Mouse (Mus musculus) ES-E14 (cell line): Measurements from ENCODE around the gene 2310011J03Rik. TPM values are rescaled to one million over a fixed set of nuclear protein-coding genes. Genes with fewer than 3 reads are reported as not detected.

Experiments used
- DNase-seq: peaks from one replicate; pipeline ENCODE4 v3.0.0-alpha.2; 2013; ENCODE audit warnings: low read depth, low spot score
- H3K27ac ChIP-seq: 2 replicates; pipeline ENCODE4 v1.5.1; 2012; ENCODE audit warnings: low read depth, mild to moderate bottlenecking, low read length, moderate library complexity, mixed read lengths; ENCODE audit not compliant: poor library complexity, insufficient read depth, severe bottlenecking
- H3K36me3 ChIP-seq: 2 replicates; pipeline ENCODE4 v1.6.1; 2012; ENCODE audit warnings: mild to moderate bottlenecking, low read length, moderate library complexity, mixed read lengths; ENCODE audit not compliant: control insufficient read depth, poor library complexity, insufficient read depth, severe bottlenecking
- H3K4me1 ChIP-seq, 2 experiments: fragments of 150-350 bp in 1 of 2; sonication (generic) in 1 of 2; 2 replicates each; pipeline ENCODE4 v1.6.1; 2012; ENCODE audit warnings: low read length in 2 of 2, mild to moderate bottlenecking in 1 of 2, mixed read lengths in 1 of 2; ENCODE audit not compliant: control insufficient read depth in 2 of 2, insufficient read depth in 2 of 2, poor library complexity in 1 of 2
- H3K4me3 ChIP-seq, 2 experiments: fragments of 150-350 bp in 1 of 2; sonication (generic) in 1 of 2; 2 replicates each; pipeline ENCODE4 v1.5.1; 2012; ENCODE audit warnings: low read length in 2 of 2, low read depth in 1 of 2, mild to moderate bottlenecking in 1 of 2, mixed read lengths in 1 of 2; ENCODE audit not compliant: insufficient read depth in 1 of 2, poor library complexity in 1 of 2, severe bottlenecking in 1 of 2
- H3K9ac ChIP-seq: 2 replicates; pipeline ENCODE4 v1.6.1; 2012; ENCODE audit warnings: low read depth, mild to moderate bottlenecking, low read length, mixed read lengths; ENCODE audit not compliant: poor library complexity, insufficient read depth, severe bottlenecking
- H3K9me3 ChIP-seq: fragments of 150-350 bp; sonication (generic); 2 replicates; pipeline ENCODE4 v1.6.1; 2012; ENCODE audit warnings: low read depth, mild to moderate bottlenecking, low read length; ENCODE audit not compliant: control insufficient read depth, insufficient read depth
- CHD2 ChIP-seq: IDR thresholded peaks from 2 replicates; pipeline ENCODE4 v1.6.1; 2014; ENCODE audit warnings: mild to moderate bottlenecking, low read depth, low read length, inconsistent platforms
- HCFC1 ChIP-seq: IDR thresholded peaks from 2 replicates; pipeline ENCODE4 v1.6.1; 2012; ENCODE audit warnings: low read length, inconsistent platforms, borderline replicate concordance; ENCODE audit not compliant: insufficient read depth
- MAFK ChIP-seq: IDR thresholded peaks from 2 replicates; pipeline ENCODE4 v1.6.1; 2014; ENCODE audit warnings: mild to moderate bottlenecking, low read depth, low read length, inconsistent platforms; ENCODE audit not compliant: insufficient read depth
- ZC3H11A ChIP-seq: IDR thresholded peaks from 2 replicates; pipeline ENCODE4 v1.6.1; 2012; ENCODE audit warnings: low read depth, mild to moderate bottlenecking, inconsistent platforms, low read length, borderline replicate concordance
- ZNF384 ChIP-seq: IDR thresholded peaks from 2 replicates; pipeline ENCODE4 v1.6.1; 2012; ENCODE audit warnings: low read depth, low read length, inconsistent platforms
- in situ Hi-C, 2 experiments: fragments of 600-800 bp; cut with MboI; formaldehyde crosslinking; loops; one replicate each; pipeline ENCODE4 v1.15.1; 2025; ENCODE audit warnings: low sequenced_read_pairs in 2 of 2, inconsistent platforms in 1 of 2; ENCODE audit not compliant: unreplicated experiment in 2 of 2
- total RNA-seq: library from RNA; depleted of rRNA; stranded (reverse); fragments of 300-350 nt; gene quantifications from 2 replicates; pipeline ENCODE4 v1.2.3, GENCODE M21; 2012

Gene 2310011J03Rik
- total RNA-seq, 1 experiment, result 33.4 TPM

DNA sequence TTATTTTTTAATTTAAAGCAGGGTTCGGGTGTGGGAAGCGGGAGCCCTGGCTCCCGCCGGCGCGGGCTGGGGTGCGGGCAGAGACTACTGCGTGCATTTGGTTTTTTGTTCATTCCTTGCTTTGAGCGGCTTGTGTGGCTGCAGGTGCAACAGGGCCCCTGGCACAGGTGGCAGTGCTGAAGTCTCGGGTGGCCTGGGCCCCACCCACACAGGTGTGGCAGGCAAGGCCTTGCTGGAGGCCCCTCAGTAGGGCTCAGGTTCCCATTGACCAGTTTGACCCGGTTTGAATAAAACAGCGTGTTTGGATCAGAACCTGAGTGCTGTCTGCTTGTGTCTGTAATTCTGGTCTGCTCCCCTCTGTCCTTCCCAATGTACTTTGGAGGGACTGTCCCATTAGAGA is 32.2 kb downstream of the 2310011J03Rik start:
- Histone ChIP-seq H3K27ac (no peak overlapping the region), H3K4me3 (no peak overlapping the region), H3K36me3 (peaks cover 44% of the 10 kb centered on the region), H3K4me1 (peaks cover 0 to 23% of the 10 kb centered on the region in 2 experiments; a peak in 2 of 4 replicates), H3K9ac (no peak overlapping the region), H3K9me3 (no peaks in the 10 kb centered on the region)
- TF ChIP-seq ZC3H11A (no peak), ZNF384 (no peak), CHD2 (no peak), MAFK (no peak), HCFC1 (no peak)
- DNase-seq, result no peak
- in situ Hi-C loops, result no loop called here

- Histone ChIP-seq H3K36me3 (peaks cover 60% of the 10 kb centered on the region), H3K27ac (no peak overlapping the region; the same call in 1 of the 2 replicates), H3K4me1 (peaks cover 0 to 25% of the 10 kb centered on the region in 2 experiments; a peak in 2 of 4 replicates), H3K4me3 (no peak overlapping the region), H3K9me3 (no peaks in the 10 kb centered on the region), H3K9ac (no peak overlapping the region)
- no peak for DNase-seq
- in situ Hi-C loops, result no loop called here
- TF ChIP-seq ZC3H11A, result no peak
- no peak for TF ChIP-seq CHD2
- TF ChIP-seq MAFK, result no peak
- no peak for TF ChIP-seq ZNF384
- TF ChIP-seq HCFC1, result no peak
Observed at GRCm38 (mm10) chr10:80285222-80286070, 34.9 kb downstream of the 2310011J03Rik start.

DNA sequence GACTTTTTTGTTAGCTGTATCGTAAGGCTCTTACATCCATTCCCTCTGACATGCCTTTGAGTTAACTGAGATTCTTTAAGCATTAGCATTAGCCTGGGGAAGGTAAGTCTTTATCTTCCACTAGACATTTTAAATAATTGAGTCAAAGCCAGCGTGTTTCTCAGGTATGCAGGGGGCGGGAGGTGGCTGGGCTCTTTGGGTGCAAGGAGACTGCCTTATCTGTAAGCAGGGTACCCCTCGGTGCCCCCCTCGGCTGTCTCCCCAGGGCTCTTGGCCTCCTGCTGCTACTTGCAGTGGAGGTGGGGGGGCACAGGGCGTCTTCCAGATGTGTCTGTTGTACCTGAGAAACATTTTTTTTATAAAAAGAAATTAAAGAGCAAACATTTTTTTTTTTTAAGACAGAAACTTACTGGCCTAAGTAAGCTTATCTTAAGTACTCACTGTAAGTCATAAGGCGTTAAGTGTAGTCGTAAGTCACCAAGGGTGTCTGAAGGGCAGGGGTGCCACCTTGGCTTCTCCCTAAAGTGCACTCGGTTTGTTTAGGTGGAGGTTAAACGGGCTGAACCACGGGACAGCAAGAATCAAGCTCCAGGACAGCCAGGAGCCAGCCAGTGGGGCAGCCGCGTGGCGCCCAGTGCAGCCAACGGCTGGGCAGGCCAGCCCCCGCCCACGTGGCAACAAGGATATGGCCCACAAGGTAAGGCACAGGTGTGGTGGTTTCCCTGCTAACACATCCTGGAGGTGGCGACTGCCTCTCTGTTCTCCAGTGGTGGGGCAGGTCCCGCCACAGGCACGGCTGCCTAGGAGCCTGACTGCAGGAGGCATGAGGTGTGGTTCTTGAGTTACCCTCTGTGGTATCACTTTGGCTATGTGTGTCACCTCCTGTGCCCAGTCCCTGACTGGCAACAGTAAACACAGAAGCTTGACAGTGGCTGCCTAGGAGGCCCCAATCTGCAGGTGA is 37.6 kb downstream of the 2310011J03Rik start:
- TF ChIP-seq ZNF384 (no peak), CHD2 (no peak), ZC3H11A (no peak), HCFC1 (no peak), MAFK (no peak)
- Histone ChIP-seq H3K36me3 (peaks cover 85% of the 10 kb centered on the region), H3K9me3 (no peaks in the 10 kb centered on the region), H3K9ac (no peak overlapping the region), H3K4me3 (no peak overlapping the region), H3K27ac (no peak overlapping the region), H3K4me1 (peaks cover 0 to 19% of the 10 kb centered on the region in 2 experiments; a peak in 1 of 4 replicates)
- no peak for DNase-seq
- in situ Hi-C loops, result no loop called here

- H3K4me3 ChIP-seq, result no peak overlapping the region
- peaks cover 85% of the 10 kb centered on the region for H3K36me3 ChIP-seq
- in situ Hi-C loops, result no loop called here
- no peak for DNase-seq
- no peak overlapping the region for H3K27ac ChIP-seq
- H3K4me1 ChIP-seq, result peaks cover 0 to 19% of the 10 kb centered on the region in 2 experiments; a peak in 1 of 4 replicates
- no peak for TF ChIP-seq CHD2
- TF ChIP-seq MAFK, result no peak
- no peak for TF ChIP-seq ZNF384
- no peak for TF ChIP-seq HCFC1
- TF ChIP-seq ZC3H11A, result no peak
- H3K9me3 ChIP-seq, result no peaks in the 10 kb centered on the region
- H3K9ac ChIP-seq, result no peak overlapping the region
Observed at GRCm38 (mm10) chr10:80281921-80282371, 38.4 kb downstream of the 2310011J03Rik start.
